Mouse (Mus musculus): ENCODE measurements around the gene Gata2. TPM values are rescaled to one million over a fixed set of nuclear protein-coding genes. Genes with fewer than 3 reads are reported as not detected.
A peak's percentile ranks its signal among the peaks of the same experiment; 100 is the strongest.

The Gata2 gene
- polyA plus RNA-seq, 1 experiment, result not detected

DNA sequence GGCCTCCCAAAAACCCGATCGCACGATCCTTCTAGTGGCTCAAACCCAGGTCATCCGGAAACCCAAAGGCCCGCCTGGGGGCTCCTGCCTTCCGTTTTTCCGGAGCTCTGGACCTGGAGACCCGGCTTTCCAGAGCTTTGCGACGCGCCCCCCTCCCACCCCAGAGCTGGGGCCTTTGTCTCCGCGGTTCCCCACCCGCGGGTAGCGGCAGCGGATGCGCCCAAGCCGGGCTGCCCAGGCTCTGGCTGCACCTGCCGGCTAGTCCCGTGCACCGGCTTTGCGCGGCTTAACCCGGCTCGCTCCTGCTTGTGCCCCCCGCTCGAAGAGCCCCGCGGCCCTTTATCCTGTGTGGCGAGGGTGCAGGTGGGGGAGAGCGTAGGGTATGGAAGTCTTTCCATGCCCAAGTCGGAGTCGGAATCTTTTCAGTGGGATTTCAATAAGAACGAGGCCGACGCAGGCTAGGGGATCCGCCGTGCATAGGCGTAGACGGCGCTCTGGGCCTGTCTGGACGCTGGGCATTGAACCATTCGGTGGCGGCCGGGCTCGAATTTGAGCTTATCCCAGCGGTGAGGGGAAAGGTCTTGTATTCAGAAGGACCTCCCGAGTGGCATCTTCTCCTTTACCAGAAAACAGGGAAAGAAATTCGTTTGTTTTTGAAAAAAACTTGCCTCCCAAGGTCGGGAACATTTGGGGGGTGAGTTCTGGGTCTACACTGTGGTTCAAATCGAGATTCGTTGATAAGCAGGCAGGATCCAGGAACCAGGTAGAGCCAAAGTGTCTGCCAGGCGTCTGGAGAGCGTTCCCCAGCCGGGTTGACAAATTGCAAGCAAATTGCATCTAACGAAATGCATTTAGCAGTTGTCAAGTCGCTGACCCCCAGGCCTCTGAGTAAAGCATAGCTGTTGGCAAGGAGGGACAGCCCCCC, 624 bp downstream of the Gata2 start:
- Histone ChIP-seq H3K27ac (ENCODE audit: insufficient read depth, low read depth, low read length) (no peak overlapping the region), H3K4me1 (ENCODE audit: control insufficient read depth, insufficient read depth, low read length) (no peaks in the 10 kb centered on the region), H3K4me3 (ENCODE audit: insufficient read depth, low read length) (peak overlapping the region; percentile 25; the same call in 1 of the 2 replicates)
- TF ChIP-seq POLR2A (IDR thresholded peaks at IDR 0.05; ENCODE audit: borderline replicate concordance, low read depth, low read length) (no peak), CTCF (IDR thresholded peaks at IDR 0.05; ENCODE audit: low read depth, low read length) (no peak)

DNA sequence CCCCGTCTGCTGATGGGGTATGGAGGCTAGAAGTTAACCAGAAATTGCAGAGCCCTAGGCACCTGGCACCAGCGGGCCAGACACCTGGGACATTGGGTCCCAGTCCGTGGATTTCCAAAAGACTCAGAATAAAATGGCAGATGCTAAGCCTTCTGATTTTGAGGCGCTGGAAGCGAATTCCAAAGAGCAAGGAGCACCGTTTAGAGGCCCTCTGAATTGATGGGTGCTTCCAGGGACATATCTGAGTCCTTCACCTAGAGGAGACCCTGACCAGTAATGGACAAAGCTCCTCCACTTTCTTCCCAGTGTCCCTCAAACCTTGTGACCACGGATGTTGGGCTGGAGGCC, 1.3 kb downstream of the Gata2 start:
- no peak overlapping the region for H3K4me3 ChIP-seq (ENCODE audit: insufficient read depth, low read length)
- no peaks in the 10 kb centered on the region for H3K4me1 ChIP-seq (ENCODE audit: control insufficient read depth, insufficient read depth, low read length)
- TF ChIP-seq POLR2A (IDR thresholded peaks at IDR 0.05; ENCODE audit: borderline replicate concordance, low read depth, low read length) (no peak), CTCF (IDR thresholded peaks at IDR 0.05; ENCODE audit: low read depth, low read length) (no peak)
- H3K27ac ChIP-seq (ENCODE audit: insufficient read depth, low read depth, low read length), result no peak overlapping the region

DNA sequence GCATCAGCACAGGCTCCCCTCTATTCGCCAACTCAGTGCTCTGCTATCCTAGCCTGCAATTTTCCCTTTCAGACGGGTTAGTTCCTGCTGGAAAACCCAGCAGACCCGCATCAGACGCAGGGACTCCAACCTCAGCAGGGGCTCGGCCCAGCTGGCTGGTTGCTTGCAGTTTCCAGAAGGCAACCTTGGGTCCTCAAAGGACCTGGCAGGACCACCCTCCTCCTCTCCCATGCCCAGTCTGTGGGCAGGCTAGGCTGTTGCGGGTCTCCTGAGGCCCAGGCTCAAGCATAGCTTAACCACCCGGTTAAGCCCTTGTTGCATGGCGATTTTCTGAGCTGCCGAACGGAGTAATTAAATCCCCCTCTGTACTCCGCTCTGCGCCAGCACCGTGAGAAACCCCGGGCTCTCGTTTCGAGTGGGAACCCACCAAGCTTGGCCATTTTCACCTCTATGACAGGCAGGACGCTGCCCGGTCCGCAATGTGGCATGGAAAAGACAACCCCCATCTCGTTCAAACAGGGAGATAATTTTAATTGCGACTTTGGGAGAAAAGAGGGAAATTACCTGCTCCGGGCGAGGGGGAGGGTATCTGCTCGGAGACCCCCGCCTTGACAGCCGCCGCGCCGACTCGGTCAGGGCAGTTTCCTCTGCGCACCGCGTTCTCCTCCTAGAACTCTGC, 2.5 kb downstream of the Gata2 start:
- Histone ChIP-seq H3K4me1 (ENCODE audit: control insufficient read depth, insufficient read depth, low read length) (no peaks in the 10 kb centered on the region), H3K27ac (ENCODE audit: insufficient read depth, low read depth, low read length) (no peak overlapping the region), H3K4me3 (ENCODE audit: insufficient read depth, low read length) (no peak overlapping the region)
- no peak for TF ChIP-seq POLR2A (IDR thresholded peaks at IDR 0.05; ENCODE audit: borderline replicate concordance, low read depth, low read length)

DNA sequence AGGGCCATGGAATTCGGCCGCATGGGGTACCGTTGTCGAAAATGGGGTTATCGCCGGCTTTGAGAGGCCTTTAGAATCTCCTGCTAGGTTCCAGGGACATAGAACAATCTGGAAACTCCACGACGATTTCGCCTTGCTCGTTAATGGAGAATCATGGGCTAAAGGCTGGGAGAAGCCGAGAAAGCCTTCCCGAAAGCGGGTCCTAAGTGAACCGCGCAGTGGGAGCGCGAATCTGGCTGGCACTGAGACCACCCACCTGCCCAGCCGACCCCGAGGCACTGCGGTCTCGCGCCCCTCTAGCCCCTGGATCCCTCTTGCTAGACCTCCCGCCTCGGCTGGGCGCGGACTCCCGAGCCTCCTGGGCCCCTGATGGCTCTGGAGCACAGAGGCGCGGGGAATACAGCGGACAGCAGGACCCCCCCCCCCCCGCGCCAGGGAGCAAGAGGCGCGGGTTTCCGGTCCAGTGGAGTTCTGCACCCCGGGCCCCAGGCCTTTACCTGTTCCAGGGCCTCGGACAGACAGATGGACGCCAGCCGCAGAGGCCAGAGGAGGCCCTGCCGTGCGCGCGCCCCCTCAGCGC, 3.1 kb downstream of the Gata2 start:
- Histone ChIP-seq H3K27ac (ENCODE audit: insufficient read depth, low read depth, low read length) (no peak overlapping the region), H3K4me1 (ENCODE audit: control insufficient read depth, insufficient read depth, low read length) (no peaks in the 10 kb centered on the region), H3K4me3 (ENCODE audit: insufficient read depth, low read length) (peak overlapping the region; percentile 28; the same call in 1 of the 2 replicates)
- TF ChIP-seq POLR2A (IDR thresholded peaks at IDR 0.05; ENCODE audit: borderline replicate concordance, low read depth, low read length) (no peak), CTCF (IDR thresholded peaks at IDR 0.05; ENCODE audit: low read depth, low read length) (no peak)

DNA sequence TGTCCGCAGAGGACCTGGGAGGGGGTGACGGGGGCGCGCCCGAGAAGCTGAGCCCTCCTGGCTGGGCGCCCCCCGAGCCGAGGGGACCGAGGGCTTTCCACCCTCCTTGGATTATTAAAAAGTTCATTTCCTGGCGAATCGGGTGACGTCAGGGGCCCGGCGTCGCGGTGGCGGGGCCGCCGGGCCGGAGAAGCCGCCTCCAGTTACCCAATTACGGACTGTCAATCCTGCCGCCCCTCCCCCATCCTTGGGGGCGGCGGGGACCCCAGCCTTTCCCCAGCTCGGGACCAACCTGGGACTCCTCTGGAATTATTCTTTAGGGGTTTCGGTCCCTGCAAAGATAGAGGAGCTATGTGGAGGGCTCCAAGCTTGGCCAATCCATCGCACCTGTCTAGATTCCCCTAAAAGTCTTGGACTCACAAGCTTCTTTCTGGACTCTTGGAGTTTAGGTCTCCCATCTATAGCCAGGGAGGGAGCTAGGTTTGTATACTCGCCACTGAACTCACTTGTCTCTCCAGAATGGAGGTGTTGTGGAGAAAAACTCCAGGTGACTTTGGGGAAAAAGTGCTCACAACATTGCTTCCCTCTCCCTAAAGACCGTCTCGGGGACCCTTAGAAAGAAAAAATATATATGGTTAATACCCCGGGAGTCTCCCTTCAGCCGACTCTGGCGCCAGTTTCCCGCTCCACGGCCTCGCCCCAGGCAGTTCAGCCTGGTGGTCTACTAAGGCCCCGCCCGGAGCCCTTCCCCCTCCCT, 3.8 kb downstream of the Gata2 start:
- TF ChIP-seq CTCF (IDR thresholded peaks at IDR 0.05; ENCODE audit: low read depth, low read length) (no peak), POLR2A (IDR thresholded peaks at IDR 0.05; ENCODE audit: borderline replicate concordance, low read depth, low read length) (no peak)
- H3K27ac ChIP-seq (ENCODE audit: insufficient read depth, low read depth, low read length), result no peak overlapping the region
- H3K4me3 ChIP-seq (ENCODE audit: insufficient read depth, low read length), result peak overlapping the region; percentile 28; the same call in 1 of the 2 replicates
- H3K4me1 ChIP-seq (ENCODE audit: control insufficient read depth, insufficient read depth, low read length), result no peaks in the 10 kb centered on the region

DNA sequence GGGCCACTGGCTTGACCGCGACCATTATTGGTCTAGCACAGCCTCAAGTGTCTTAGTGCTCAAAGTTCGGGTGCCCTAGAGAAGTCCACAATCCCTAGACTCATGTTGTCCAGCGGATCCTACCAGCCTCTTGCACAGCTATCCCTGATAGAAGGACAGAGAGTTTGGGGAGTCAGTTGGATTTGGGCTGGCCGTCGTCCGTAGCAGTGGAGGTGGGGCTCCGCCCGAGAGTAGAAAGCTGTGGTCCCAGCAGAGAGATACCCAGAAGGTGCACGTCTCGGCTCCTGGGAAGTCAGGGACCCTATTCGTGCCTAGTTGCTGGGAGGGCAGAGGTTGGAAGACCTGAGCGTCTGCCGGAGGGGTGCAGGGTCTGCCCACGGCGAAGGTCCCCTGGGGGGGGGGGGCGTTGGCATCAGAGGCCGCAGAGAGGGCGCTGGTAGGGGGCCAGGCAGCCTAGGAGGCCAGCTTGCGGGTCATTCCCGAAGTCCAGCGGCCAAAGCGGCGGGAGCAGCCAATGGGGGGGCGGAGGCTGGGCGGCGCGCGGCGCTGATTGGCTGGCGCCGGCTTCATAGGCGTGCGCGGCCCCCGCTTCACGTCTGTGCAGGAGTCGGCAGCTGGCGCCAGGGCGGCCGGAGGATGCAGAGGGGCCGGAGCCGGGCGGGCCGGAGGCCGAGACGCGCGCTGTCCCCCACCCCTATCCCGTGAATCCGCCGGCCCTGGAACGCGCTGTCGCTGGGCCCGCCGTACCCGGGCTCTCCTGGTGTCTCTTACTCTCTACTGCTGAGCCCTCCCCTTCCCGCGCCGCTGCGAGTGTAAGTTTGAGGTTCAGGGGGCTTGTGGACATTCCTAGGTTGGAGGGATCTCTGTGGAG, 4.6 kb downstream of the Gata2 start:
- H3K4me1 ChIP-seq (ENCODE audit: control insufficient read depth, insufficient read depth, low read length), result no peaks in the 10 kb centered on the region
- peak overlapping the region; percentile 43 for H3K4me3 ChIP-seq (ENCODE audit: insufficient read depth, low read length)
- TF ChIP-seq CTCF (IDR thresholded peaks at IDR 0.05; ENCODE audit: low read depth, low read length), result no peak
- no peak for TF ChIP-seq POLR2A (IDR thresholded peaks at IDR 0.05; ENCODE audit: borderline replicate concordance, low read depth, low read length)
- H3K27ac ChIP-seq (ENCODE audit: insufficient read depth, low read depth, low read length), result no peak overlapping the region

DNA sequence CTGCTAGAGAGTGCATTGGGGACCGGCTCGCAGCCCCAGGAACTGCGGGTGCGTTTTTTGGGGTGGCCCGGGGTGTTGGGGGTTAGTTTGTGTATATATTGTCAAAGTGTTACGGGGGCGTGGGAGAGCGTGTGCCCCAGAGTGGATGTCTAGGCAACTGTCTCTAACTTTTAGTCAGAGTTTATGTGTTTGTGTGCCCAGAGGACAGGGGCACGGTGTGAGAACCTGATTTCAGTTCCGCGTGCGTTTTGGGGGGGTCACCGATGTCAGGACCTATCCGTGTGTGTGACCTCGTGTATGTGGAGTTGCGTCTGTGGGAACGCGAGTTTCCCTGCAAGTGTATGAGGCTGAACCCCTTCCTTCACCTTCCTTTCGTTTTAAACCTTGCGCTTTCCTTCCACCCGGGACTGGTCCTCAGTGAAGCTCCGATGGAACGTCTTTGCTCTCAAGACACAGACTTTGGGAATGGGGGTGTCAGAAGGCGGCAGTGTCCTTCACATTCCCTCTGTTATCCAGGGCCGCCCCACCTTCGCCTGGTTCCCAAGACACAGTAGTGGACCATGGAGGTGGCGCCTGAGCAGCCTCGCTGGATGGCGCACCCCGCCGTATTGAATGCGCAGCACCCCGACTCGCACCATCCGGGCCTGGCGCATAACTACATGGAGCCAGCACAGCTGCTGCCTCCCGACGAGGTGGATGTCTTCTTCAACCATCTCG, 5.5 kb downstream of the Gata2 start:
- no peak overlapping the region for H3K27ac ChIP-seq (ENCODE audit: insufficient read depth, low read depth, low read length)

More for the DNA sequence above, 5.5 kb downstream of the Gata2 start:
- Histone ChIP-seq H3K4me3 (ENCODE audit: insufficient read depth, low read length) (peak overlapping the region; percentile 43), H3K4me1 (ENCODE audit: control insufficient read depth, insufficient read depth, low read length) (no peaks in the 10 kb centered on the region; the same call in 1 of the 2 replicates)
- TF ChIP-seq POLR2A (IDR thresholded peaks at IDR 0.05; ENCODE audit: borderline replicate concordance, low read depth, low read length) (no peak), CTCF (IDR thresholded peaks at IDR 0.05; ENCODE audit: low read depth, low read length) (no peak)
